Mouse (Mus musculus) stomach, embryonic 14.5 days (tissue): Measurements from ENCODE around the gene Zfp282. TPM values are rescaled to one million over a fixed set of nuclear protein-coding genes. Genes with fewer than 3 reads are reported as not detected.

Source experiments
- ATAC-seq: fragments of 200-750 bp; cut with Nextera tagmentation; 2 replicates; pipeline ENCODE4 v1.8.0; 2017; ENCODE audit warnings: low read depth, moderate TSS enrichment; ENCODE audit not compliant: insufficient number of reproducible peaks, insufficient read depth, low FRiP score
- H3K27ac ChIP-seq: fragments of 300-500 bp; sonication (generic); 2 replicates; pipeline ENCODE4 v1.5.1; 2014; ENCODE audit warnings: mild to moderate bottlenecking, low read length, moderate library complexity, mixed read lengths
- H3K27me3 ChIP-seq: fragments of 300-500 bp; sonication (generic); 2 replicates; pipeline ENCODE4 v1.6.1; 2014; ENCODE audit warnings: low read length, control low read depth, mixed read lengths; ENCODE audit not compliant: control insufficient read depth, insufficient read depth
- H3K36me3 ChIP-seq: fragments of 300-500 bp; sonication (generic); 2 replicates; pipeline ENCODE4 v1.6.1; 2014; ENCODE audit warnings: mild to moderate bottlenecking, control low read depth, low read length, moderate library complexity, mixed read lengths; ENCODE audit not compliant: control insufficient read depth, insufficient read depth
- H3K4me1 ChIP-seq: fragments of 300-500 bp; sonication (generic); 2 replicates; pipeline ENCODE4 v1.6.1; 2014; ENCODE audit warnings: low read length, control low read depth, mixed read lengths; ENCODE audit not compliant: control insufficient read depth, insufficient read depth
- H3K4me2 ChIP-seq: fragments of 300-500 bp; sonication (generic); replicated peaks from 2 replicates; pipeline ENCODE4 v1.6.1; 2014; ENCODE audit warnings: low read depth, low read length, control low read depth
- H3K4me3 ChIP-seq: fragments of 300-500 bp; sonication (generic); 2 replicates; pipeline ENCODE4 v1.5.1; 2014; ENCODE audit warnings: low read depth, low read length, control low read depth
- H3K9ac ChIP-seq: fragments of 300-500 bp; sonication (generic); replicated peaks from 2 replicates; pipeline ENCODE4 v1.6.1; 2014; ENCODE audit warnings: low read depth, mild to moderate bottlenecking, control low read depth, low read length, moderate library complexity, mixed read lengths
- H3K9me3 ChIP-seq: fragments of 300-500 bp; sonication (generic); 2 replicates; pipeline ENCODE4 v1.6.1; 2016; ENCODE audit warnings: low read depth, low read length, control low read depth; ENCODE audit not compliant: control insufficient read depth
- WGBS: fragments of 180-500 bp; shearing (Covaris S2); extraction: QIAGEN DNeasy Blood & Tissue Kit; methylation state at CpG from one replicate; pipeline ENCODE4 v1.1.7; 2014; 5-methylcytosine and 5-hydroxymethylcytosine counted together
- polyA plus RNA-seq: library from polyadenylated mRNA; unstranded; fragments of >200 nt; fragmentation: Nextera tagmentation; extraction: Ambion mirVana; gene quantifications from 2 replicates; pipeline ENCODE4 v1.2.1, GENCODE M21; 2014

Gene Zfp282
- polyA plus RNA-seq, 1 experiment from 2014 or later, result 13.4 TPM

GRCm38 (mm10) chr6:47942461-47942860 is 65.5 kb downstream of the Zfp282 start:
- Histone ChIP-seq H3K27me3 (no peaks in the 10 kb centered on the region), H3K9me3 (no peaks in the 10 kb centered on the region), H3K4me3 (peak overlapping the region; percentile 42), H3K4me2 (peak overlapping the region; percentile 78), H3K9ac (no peak overlapping the region), H3K27ac (no peak overlapping the region), H3K36me3 (no peaks in the 10 kb centered on the region), H3K4me1 (no peaks in the 10 kb centered on the region)
- no peak for ATAC-seq
- 53% methylated on average over 12 of the region's 12 CpGs for WGBS

- Histone ChIP-seq H3K4me3 (peak overlapping the region; percentile 42), H3K9me3 (no peaks in the 10 kb centered on the region), H3K9ac (peak overlapping the region; percentile 65), H3K4me1 (no peaks in the 10 kb centered on the region), H3K27ac (no peak overlapping the region), H3K36me3 (no peaks in the 10 kb centered on the region), H3K4me2 (peak overlapping the region; percentile 78), H3K27me3 (no peaks in the 10 kb centered on the region)
- ATAC-seq, result peak; percentile 93
- WGBS, result 12% methylated on average over 64 of the region's 64 CpGs
Measured at GRCm38 (mm10) chr6:47943021-47943691, 66.2 kb downstream of the Zfp282 start.

DNA sequence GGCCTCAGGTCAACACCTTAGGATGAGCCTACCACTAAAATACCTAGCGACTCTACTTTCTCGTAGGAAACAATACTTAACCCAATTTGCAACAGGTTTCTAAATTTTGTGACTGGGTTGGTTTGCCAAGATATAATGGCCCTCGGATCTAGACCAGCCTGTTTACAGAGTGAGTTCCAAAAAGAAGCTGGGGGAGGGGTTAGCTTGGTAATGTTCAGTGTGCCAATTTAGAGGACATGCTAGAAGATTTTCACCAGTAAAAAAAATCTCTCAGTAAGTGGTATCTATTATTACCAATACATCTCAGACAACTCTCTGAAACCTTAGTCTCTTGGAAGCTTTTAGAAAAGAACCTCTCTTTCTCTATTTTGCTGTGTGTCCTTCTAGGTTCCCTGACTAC is 66.7 kb downstream of the Zfp282 start:
- H3K27me3 ChIP-seq, result no peaks in the 10 kb centered on the region
- H3K4me3 ChIP-seq, result peak overlapping the region; percentile 42
- H3K9me3 ChIP-seq, result no peaks in the 10 kb centered on the region
- H3K27ac ChIP-seq, result no peak overlapping the region
- H3K36me3 ChIP-seq, result no peaks in the 10 kb centered on the region
- ATAC-seq, result no peak
- no peaks in the 10 kb centered on the region for H3K4me1 ChIP-seq
- peak overlapping the region; percentile 65 for H3K9ac ChIP-seq
- 84% methylated on average over 3 of the region's 3 CpGs for WGBS
- peak overlapping the region; percentile 78 for H3K4me2 ChIP-seq

GRCm38 (mm10) chr6:47947388-47947787 is 70.4 kb downstream of the Zfp282 start:
- Histone ChIP-seq H3K4me1 (no peaks in the 10 kb centered on the region), H3K27ac (no peak overlapping the region), H3K27me3 (no peaks in the 10 kb centered on the region), H3K9me3 (no peaks in the 10 kb centered on the region), H3K4me3 (no peak overlapping the region), H3K4me2 (no peak overlapping the region), H3K9ac (no peak overlapping the region), H3K36me3 (no peaks in the 10 kb centered on the region)
- ATAC-seq, result no peak
- WGBS, result 95% methylated on average over 4 of the region's 4 CpGs

- H3K27ac ChIP-seq, result peak within 1 kb of the TSS; percentile 59; the same call in 1 of the 2 replicates
- H3K4me2 ChIP-seq, result peak within 1 kb of the TSS; percentile 65
- H3K9ac ChIP-seq, result peak within 1 kb of the TSS; percentile 50
- under 1% methylated on average over 31 of the region's 31 CpGs for WGBS
- H3K36me3 ChIP-seq, result no peaks in the 10 kb centered on the region; the same call in 1 of the 2 replicates
- H3K4me1 ChIP-seq, result peaks cover 4% of the 10 kb centered on the region; the same call in 1 of the 2 replicates
- no peaks in the 10 kb centered on the region for H3K9me3 ChIP-seq
- peak within 1 kb of the TSS; percentile 59 for H3K4me3 ChIP-seq
- H3K27me3 ChIP-seq, result no peaks in the 10 kb centered on the region
- ATAC-seq, result peak; percentile 99
Measured at GRCm38 (mm10) chr6:47953191-47953726, 76.3 kb downstream of the Zfp282 start, which contains the start of gene Zfp956. TSS of gene Zfp956 (plus strand) at chr6:47953390.

- Histone ChIP-seq H3K4me1 (peaks cover 4% of the 10 kb centered on the region; the same call in 1 of the 2 replicates), H3K9ac (no peak overlapping the region), H3K4me3 (peak overlapping the region; percentile 59; the same call in 1 of the 2 replicates), H3K9me3 (no peaks in the 10 kb centered on the region), H3K4me2 (peak overlapping the region; percentile 65), H3K27me3 (no peaks in the 10 kb centered on the region), H3K27ac (no peak overlapping the region), H3K36me3 (no peaks in the 10 kb centered on the region; the same call in 1 of the 2 replicates)
- 81% methylated on average over 3 of the region's 3 CpGs for WGBS
- ATAC-seq, result no peak
Measured at GRCm38 (mm10) chr6:47954425-47954824, 77.4 kb downstream of the Zfp282 start.

DNA sequence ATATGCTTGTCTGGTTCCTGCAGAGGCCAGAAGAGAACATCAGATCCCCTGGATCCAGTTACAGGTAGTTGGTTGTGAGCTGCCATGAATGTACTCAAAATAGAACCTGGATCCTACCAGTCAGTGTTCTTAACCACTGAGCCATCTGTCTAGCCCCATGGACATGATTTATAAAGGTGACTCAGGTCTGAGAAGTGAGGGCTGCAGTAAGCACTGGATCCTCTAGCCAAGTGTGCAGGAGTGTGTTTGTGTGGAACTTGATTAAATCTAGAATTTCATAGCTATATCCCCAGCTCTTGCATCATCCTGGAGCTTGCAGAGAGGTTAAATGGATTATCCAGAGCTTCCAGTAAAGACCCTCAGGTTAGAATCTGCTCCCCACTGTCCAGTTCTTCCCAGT is 80.8 kb downstream of the Zfp282 start:
- no peak overlapping the region for H3K9ac ChIP-seq
- ATAC-seq, result no peak
- peaks cover 4% of the 10 kb centered on the region; the same call in 1 of the 2 replicates for H3K4me1 ChIP-seq
- no peak overlapping the region for H3K4me2 ChIP-seq
- no peak overlapping the region for H3K4me3 ChIP-seq
- peaks cover 12% of the 10 kb centered on the region; the same call in 1 of the 2 replicates for H3K36me3 ChIP-seq
- H3K27me3 ChIP-seq, result no peaks in the 10 kb centered on the region
- no peaks in the 10 kb centered on the region for H3K9me3 ChIP-seq
- no peak overlapping the region for H3K27ac ChIP-seq
